ENCODE assay signal across 7 mouse cellular contexts in genomic region chr5:115470766-115471531, GRCm38 (mm10). TPM values are rescaled to one million over a fixed set of nuclear protein-coding genes. Genes with fewer than 3 reads are reported as not detected.
DNase-seq lines count a peak whose midpoint lies in the region; ATAC-seq lines count a peak whose summit lies in the region.

No protein-coding gene starts in this region.

- no peak overlapping the region for H3K4me3 ChIP-seq in limb, embryonic 13.5 days
- peak overlapping the region; percentile 18 for H3K4me3 ChIP-seq in neural tube, embryonic 13.5 days

- no peak overlapping the region for H3K27ac ChIP-seq in limb, embryonic 13.5 days
- H3K27ac ChIP-seq in neural tube, embryonic 13.5 days (replicated peaks) = 0 out of 2 replicates have a peak overlapping the region, but pooled peaks have one; percentile 46

- H3K9me3 ChIP-seq in limb, embryonic 13.5 days = no peaks in the 10 kb centered on the region
- no peaks in the 10 kb centered on the region for H3K9me3 ChIP-seq in neural tube, embryonic 13.5 days

- 0 out of 2 replicates have a peak overlapping the region, but pooled peaks have one; percentile 17 for H3K4me2 ChIP-seq in limb, embryonic 13.5 days (replicated peaks)
- H3K4me2 ChIP-seq in neural tube, embryonic 13.5 days = peak overlapping the region; percentile 40

- H3K4me1 ChIP-seq in limb, embryonic 13.5 days = peaks cover 6% of the 10 kb centered on the region; the same call in 1 of the 2 replicates
- H3K4me1 ChIP-seq in neural tube, embryonic 13.5 days (replicated peaks) = peaks cover 14% of the 10 kb centered on the region

- WGBS in limb, embryonic 13.5 days = 35% methylated on average over 20 of the region's 20 CpGs
- 29% methylated on average over 20 of the region's 20 CpGs for WGBS in neural tube, embryonic 13.5 days

- no peaks in the 10 kb centered on the region for H3K27me3 ChIP-seq in limb, embryonic 13.5 days
- no peaks in the 10 kb centered on the region for H3K27me3 ChIP-seq in neural tube, embryonic 13.5 days

- H3K36me3 ChIP-seq in limb, embryonic 13.5 days = no peaks in the 10 kb centered on the region
- H3K36me3 ChIP-seq in neural tube, embryonic 13.5 days = no peaks in the 10 kb centered on the region

- no peak for ATAC-seq in limb, embryonic 13.5 days (ENCODE audit: low FRiP score, low read depth)
- ATAC-seq in neural tube, embryonic 13.5 days (ENCODE audit: low read depth) = peak; percentile 44

- intact Hi-C loops in heart, postnatal 36 days (cut with DNase I) = no loop called here

- DNase-seq in layer of hippocampus, adult 11-12 months (ENCODE audit: low spot score) = peak; percentile 57
- DNase-seq in layer of hippocampus, adult 8-10 months (ENCODE audit: low spot score in 2 of 2) = no peak
- DNase-seq in ES-CJ7 (ENCODE audit: low read depth, low spot score) = peak; percentile 48
- DNase-seq in c-Kit-positive CD71-positive TER-119-negative erythroid progenitor cells, embryonic 14.5 days (ENCODE audit: low read depth) = peak; percentile 44
- DNase-seq in heart, postnatal 36 days = peak; percentile 53 to 74

- H3K9ac ChIP-seq in limb, embryonic 13.5 days = no peak overlapping the region
- H3K9ac ChIP-seq in neural tube, embryonic 13.5 days = 0 out of 2 replicates have a peak overlapping the region, but pooled peaks have one; percentile 26

RNA-seq across cellular contexts. Expression of gene Pla2g1b, which starts 4.9 kb away (rescaled TPM):
- not detected for total RNA-seq in layer of hippocampus, adult 8-10 months (2022)
- not detected for total RNA-seq in heart, postnatal 36 days (2021)
- polyA plus RNA-seq in limb, embryonic 13.5 days (2015; fragmentation: Nextera tagmentation; extraction: Ambion mirVana) = not detected in 2 replicates
- polyA plus RNA-seq in neural tube, embryonic 13.5 days (2015; fragmentation: Nextera tagmentation; extraction: Ambion mirVana) = 0.95 TPM in 1 of 2 replicates, not detected in the other

RNA-seq across cellular contexts. Expression of gene Sirt4, which starts 13.6 kb away (rescaled TPM):
- 10 to 100 TPM; 34.0 to 58.6 (median 41.9) TPM for total RNA-seq in layer of hippocampus, adult 8-10 months (2022)
- total RNA-seq in heart, postnatal 36 days (2021) = 10 to 100 TPM; 17.9 to 18.1 TPM
- 25.8 and 27.5 TPM in 2 replicates for polyA plus RNA-seq in limb, embryonic 13.5 days (2015; fragmentation: Nextera tagmentation; extraction: Ambion mirVana)
- polyA plus RNA-seq in neural tube, embryonic 13.5 days (2015; fragmentation: Nextera tagmentation; extraction: Ambion mirVana) = 26.8 and 33.0 TPM in 2 replicates

RNA-seq across cellular contexts. Expression of gene Pxn, which starts 35.5 kb away (rescaled TPM):
- total RNA-seq in layer of hippocampus, adult 8-10 months (2022) = 10 to 100 TPM; 38.1 to 45.8 (median 40.2) TPM
- total RNA-seq in heart, postnatal 36 days (2021) = 10 to 100 TPM; 36.2 to 37.9 TPM
- 46.9 and 54.0 TPM in 2 replicates for polyA plus RNA-seq in limb, embryonic 13.5 days (2015; fragmentation: Nextera tagmentation; extraction: Ambion mirVana)
- polyA plus RNA-seq in neural tube, embryonic 13.5 days (2015; fragmentation: Nextera tagmentation; extraction: Ambion mirVana) = 26.5 and 26.6 TPM in 2 replicates

RNA-seq across cellular contexts. Expression of gene Msi1, which starts 41.5 kb away (rescaled TPM):
- total RNA-seq in layer of hippocampus, adult 8-10 months (2022) = 10 to 100 TPM; 57.2 to 62.6 (median 60.8) TPM
- 1 to 10 TPM in 1 of 2 experiments, under 1 TPM in 1; 0.92 to 1.2 TPM for total RNA-seq in heart, postnatal 36 days (2021)
- polyA plus RNA-seq in limb, embryonic 13.5 days (2015; fragmentation: Nextera tagmentation; extraction: Ambion mirVana) = 18.2 and 18.4 TPM in 2 replicates
- polyA plus RNA-seq in neural tube, embryonic 13.5 days (2015; fragmentation: Nextera tagmentation; extraction: Ambion mirVana) = 66.5 and 66.7 TPM in 2 replicates

Comparison
In these comparisons a context has a peak if more than half of its experiments do, and no peak if none do; other contexts are left out.
1. DNase-seq: peak in layer of hippocampus, adult 11-12 months (single experiment), ES-CJ7 (single experiment), c-Kit-positive CD71-positive TER-119-negative erythroid progenitor cells, embryonic 14.5 days (single experiment) and heart, postnatal 36 days (2 of 2); none in layer of hippocampus, adult 8-10 months (0 of 2).